Mouse (Mus musculus): ENCODE results near the gene Nlrp6.
A peak's percentile ranks its signal among the peaks of the same experiment; 100 is the strongest.
"Not testable (repeated sequence)": the region's sequence is repeated elsewhere in the genome, so short reads cannot be mapped to it uniquely, and the experiment has no call there.

Nlrp6 gene

GRCm38 (mm10) chr7:140920418-140921029, at the start of gene Nlrp6:
Gene Nlrp6, plus strand, starts transcription at chr7:140920902.
- DNase-seq (ENCODE audit: low spot score in 2 of 2): no peak

DNA sequence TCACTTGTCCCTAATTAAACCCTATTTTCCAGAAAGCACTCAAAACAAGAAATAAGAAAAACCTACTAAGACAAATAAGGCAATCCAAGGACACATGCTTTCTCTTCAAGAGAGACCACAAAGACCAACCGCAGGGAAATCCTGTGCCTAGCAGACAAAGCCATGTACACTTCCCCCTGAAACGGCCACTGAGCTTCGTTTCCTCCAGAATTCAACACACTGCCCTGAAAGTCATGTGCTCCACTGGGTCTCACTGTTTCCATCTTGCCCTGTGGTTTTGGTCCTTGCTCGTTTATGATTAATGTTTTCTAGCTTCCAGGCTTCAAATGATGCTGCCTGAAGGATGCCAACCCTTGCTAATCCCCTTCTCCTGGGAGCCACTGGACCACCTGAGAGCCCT, 46.5 kb upstream of the Nlrp6 start:
- no peak for DNase-seq (ENCODE audit: low spot score in 2 of 2)

DNA sequence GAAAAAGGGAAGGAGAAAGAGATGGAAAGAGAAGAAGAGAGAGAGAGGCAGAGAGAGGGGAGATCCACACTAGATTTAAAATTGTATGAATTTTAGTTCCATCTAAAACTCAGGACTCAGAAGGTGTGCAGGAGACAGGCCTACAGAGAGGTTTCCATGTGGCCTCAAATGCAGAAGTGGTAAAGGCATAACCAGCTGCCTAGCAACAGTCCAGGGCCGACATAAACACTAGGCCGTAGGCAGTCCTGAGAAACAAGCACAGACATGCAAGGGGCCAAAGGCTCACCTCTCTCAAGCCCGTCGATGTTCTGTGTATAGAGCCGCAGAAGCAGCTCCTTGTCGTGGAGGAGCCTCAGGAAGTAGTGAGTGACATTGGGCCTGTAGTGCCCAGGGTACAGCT, 43.3 kb upstream of the Nlrp6 start:
- DNase-seq (ENCODE audit: low spot score in 2 of 2): peak in 1 of 2 experiments; percentile 13

GRCm38 (mm10) chr7:140879355-140879754, 41.3 kb upstream of the Nlrp6 start:
- peak; percentile 13 to 46 for DNase-seq (ENCODE audit: low spot score in 2 of 2)

GRCm38 (mm10) chr7:140880419-140880818, 40.3 kb upstream of the Nlrp6 start:
- no peak for DNase-seq (ENCODE audit: low spot score in 2 of 2)

GRCm38 (mm10) chr7:140880865-140881515, 39.7 kb upstream of the Nlrp6 start:
- DNase-seq (ENCODE audit: low spot score in 2 of 2): no peak

DNA sequence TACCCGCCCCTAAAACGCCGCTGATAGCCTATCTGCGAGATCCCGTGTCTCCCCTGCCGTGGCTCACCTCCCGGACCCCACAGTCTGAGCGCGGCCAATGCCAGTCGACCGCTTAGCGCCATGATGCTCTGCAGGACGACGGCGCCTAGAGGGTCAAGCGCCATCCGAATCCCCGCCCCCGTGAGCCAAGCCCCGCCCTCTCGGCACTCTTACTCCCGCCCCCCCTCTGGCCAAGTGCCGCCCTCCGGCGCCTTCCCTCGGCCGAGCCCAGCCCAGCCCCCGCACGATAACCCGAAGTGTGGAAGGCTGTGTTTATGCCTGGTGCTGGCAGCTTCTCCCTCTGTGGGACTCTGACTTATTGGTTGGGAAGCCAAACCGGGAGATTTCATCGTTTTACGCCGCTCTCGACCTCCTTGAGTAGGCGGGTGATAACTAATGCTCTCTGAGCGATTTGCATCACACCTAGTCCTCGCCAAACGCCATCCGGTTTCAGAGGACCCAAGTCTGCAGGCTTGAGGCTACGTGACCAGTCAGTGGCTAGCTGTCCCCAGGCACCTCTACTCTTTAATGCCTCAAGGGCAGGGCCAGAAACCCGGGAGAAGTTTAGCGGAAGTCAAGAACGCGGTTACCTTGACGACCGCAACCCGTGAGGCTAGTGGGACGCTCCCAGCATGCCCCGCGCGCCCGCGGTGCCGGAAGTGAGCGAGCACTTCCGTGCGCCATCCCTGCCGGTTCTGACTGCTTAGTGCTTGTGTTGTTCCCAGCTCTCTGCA, 38.8 kb upstream of the Nlrp6 start, which contains the start of the genes Psmd13 and Sirt3:
Psmd13 (plus strand) TSS at position 273 of the 773 bp plus-strand sequence.
Sirt3 (minus strand) TSS at position 614 of the 773 bp plus-strand sequence.
- DNase-seq (ENCODE audit: low spot score in 2 of 2): peak; percentile 90

GRCm38 (mm10) chr7:140882469-140882803, 38.3 kb upstream of the Nlrp6 start:
- no peak for DNase-seq (ENCODE audit: low spot score in 2 of 2)

DNA sequence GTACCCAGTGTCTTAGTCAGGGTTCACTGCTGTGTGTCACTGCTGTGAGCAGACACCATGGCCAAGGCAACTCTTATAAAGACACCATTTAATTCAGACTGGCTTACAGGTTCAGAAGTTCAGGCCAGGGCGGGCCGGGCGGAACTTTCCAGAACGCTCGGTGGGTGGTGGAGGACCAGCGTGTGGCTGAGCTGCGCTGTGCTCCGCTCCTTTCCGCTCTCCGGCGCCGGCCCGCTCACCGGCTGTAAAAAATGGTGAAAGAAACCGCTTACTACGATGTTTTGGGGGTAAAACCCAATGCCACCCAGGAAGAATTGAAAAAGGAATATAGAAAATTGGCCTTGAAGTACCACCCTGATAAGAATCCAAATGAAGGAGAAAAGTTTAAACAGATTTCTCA, 30.1 kb upstream of the Nlrp6 start:
- not testable (repeated sequence) for DNase-seq (ENCODE audit: low spot score in 2 of 2)

DNA sequence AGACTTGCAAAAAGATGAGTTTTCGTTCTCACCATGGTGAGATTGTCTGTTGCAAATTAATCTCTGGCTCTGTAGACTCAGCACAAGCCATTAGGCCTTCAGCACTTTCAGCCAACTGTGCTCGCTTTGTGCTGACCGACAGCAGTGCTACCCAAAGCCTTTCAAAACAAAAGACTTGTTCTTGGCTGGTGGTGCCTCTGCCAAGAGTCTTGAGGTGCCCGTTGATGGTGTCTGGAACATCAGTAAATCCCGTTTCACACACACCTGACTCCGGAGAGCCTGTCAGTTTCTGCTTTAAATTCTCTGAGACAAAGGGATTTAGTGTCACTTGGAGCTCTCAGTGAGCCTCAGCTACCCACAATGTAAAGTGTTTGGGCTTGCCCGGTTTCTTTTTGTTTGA, 26.7 kb upstream of the Nlrp6 start:
- no peak for DNase-seq (ENCODE audit: low spot score in 2 of 2)

DNA sequence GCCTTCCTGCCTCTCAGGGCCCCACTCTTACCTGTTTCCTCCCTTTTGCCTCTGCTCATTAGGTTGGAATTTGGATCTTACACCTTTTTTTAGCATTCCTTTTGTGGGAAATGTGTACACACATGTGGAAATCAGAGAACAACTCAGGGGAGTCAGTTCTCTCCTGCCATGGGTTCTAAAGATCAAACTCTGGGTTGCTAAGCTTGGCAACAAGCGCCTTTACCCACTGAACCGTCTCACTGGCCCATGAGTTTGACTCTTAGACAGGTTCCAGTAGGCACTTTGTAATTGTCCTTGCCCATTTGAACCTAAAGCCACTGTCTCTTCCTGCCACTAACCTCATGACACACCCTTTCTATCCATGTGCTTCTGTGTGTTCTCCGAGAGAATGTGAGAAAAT, 26.1 kb upstream of the Nlrp6 start:
- no peak for DNase-seq (ENCODE audit: low spot score in 2 of 2)

DNA sequence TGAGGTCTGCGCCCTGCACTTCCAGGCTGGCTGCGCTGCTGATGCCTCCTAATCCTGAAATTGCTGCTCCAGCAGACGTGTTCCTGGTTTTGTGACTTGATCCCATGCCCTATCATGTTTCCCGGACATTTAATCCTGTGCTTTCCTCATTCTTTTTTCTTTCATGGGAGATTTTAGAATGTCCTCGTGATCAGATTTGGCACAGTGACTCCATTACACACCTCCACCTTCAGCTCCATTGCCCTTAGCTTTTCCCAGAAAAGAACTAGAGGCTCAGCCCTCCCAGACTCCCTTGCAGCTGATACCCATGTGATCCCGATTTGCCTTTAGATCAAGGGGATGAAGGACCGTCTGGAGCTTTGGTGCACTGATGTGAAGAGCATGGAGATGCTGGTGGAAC, 22.8 kb upstream of the Nlrp6 start:
- DNase-seq (ENCODE audit: low spot score in 2 of 2): no peak

DNA sequence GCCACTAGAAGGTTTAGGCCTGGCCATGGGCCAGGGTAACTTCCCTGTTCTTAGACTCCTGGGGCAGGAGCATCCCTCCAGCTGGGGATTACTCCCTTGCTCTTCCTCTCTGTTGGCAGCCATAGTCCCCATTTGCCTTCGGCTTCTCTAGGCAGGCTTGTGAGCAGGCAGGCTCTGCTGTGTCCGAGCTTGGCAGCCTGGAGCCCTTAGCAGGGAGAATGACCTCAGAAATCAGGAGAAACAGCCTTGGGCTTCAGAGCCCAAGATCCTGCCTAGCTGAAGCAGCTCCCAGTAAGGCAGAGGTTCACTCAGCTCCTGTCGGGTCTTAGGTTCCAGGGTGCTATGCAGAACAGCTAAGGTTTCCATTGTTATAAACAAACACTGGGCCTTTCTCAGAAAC, 21.6 kb upstream of the Nlrp6 start:
- DNase-seq (ENCODE audit: low spot score in 2 of 2): no peak

DNA sequence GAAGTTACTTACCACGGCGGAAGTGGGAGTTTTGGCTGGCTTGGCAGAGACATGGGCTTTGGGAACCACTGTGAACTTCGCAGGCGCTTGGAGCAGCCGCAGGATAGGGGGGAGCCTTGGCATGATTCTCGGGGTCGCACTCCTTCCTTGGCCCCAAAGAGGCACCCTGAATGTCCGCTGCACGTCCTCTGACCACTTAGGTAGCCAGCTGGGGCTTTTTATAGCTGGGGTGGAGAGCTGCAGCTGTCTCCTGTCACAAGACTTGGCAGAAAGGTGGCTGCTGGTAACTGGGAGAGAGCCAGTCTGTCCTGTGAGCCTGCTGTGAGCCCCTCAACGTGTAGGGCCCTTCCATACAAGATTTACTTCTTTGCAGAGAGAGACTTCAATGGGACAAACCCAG, 20.5 kb upstream of the Nlrp6 start, which contains the start of gene Cox8b:
Cox8b (minus strand) TSS at position 227 of the 400 bp plus-strand sequence.
- no peak for DNase-seq (ENCODE audit: low spot score in 2 of 2)

GRCm38 (mm10) chr7:140902036-140902875, 18.4 kb upstream of the Nlrp6 start:
- DNase-seq (ENCODE audit: low spot score in 2 of 2): no peak

DNA sequence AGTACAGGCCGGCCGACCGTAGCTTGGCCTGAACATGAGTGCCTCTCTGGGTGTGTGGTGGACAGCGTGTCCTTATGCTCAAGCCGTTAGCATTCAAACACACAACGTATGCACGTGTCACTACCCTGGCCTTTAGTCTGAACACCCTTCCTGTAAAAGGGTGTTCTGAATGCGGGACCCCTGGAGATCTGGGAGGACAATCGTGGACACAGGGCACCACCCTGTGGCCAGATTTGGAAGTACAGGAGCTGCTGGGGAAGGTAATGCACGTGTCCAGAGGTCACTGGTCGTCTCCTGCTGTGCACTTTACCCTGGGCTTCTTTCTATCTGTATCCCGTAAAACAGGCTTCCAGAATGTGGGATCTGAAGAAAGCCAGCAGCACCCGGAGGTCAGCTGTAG, 17.5 kb upstream of the Nlrp6 start:
- DNase-seq (ENCODE audit: low spot score in 2 of 2): peak; percentile 51 to 67

GRCm38 (mm10) chr7:140905642-140906081, 15.0 kb upstream of the Nlrp6 start:
- DNase-seq (ENCODE audit: low spot score in 2 of 2): no peak

GRCm38 (mm10) chr7:140907131-140907530, 13.6 kb upstream of the Nlrp6 start:
- DNase-seq (ENCODE audit: low spot score in 2 of 2): no peak

DNA sequence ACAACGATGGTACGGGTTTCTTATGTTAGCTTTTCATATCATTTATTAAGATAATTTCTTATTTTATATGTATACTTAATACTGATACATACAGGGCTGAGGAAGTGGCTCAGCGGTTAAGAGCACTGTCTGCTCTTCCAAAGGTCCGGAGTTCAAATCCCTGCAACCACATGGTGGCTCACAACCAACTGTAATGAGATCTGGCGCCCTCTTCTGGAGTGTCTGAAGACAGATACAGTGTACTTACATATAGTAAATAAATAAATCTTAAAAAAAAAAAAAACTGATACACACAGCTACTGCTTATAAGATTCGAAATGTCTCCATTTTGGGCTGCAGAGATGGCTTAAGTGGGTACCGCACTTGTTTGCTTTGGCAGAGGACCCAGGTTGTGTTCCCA, 13.0 kb upstream of the Nlrp6 start:
- no peak for DNase-seq (ENCODE audit: low spot score in 2 of 2)

- no peak for DNase-seq (ENCODE audit: low spot score in 2 of 2)
Measured at GRCm38 (mm10) chr7:140908181-140908580, 12.5 kb upstream of the Nlrp6 start.

GRCm38 (mm10) chr7:140908634-140909107, 12.0 kb upstream of the Nlrp6 start:
- DNase-seq (ENCODE audit: low spot score in 2 of 2): peak; percentile 35 to 63

GRCm38 (mm10) chr7:140912293-140912692, 8.4 kb upstream of the Nlrp6 start:
- DNase-seq (ENCODE audit: low spot score in 2 of 2): no peak

Measured in natural killer cell, adult 2 months (primary cell).